Mouse (Mus musculus): ENCODE data around the gene Celsr1.
"Not testable (repeated sequence)": the region's sequence is repeated elsewhere in the genome, so short reads cannot be mapped to it uniquely, and the experiment has no call there.

Celsr1 gene

DNA sequence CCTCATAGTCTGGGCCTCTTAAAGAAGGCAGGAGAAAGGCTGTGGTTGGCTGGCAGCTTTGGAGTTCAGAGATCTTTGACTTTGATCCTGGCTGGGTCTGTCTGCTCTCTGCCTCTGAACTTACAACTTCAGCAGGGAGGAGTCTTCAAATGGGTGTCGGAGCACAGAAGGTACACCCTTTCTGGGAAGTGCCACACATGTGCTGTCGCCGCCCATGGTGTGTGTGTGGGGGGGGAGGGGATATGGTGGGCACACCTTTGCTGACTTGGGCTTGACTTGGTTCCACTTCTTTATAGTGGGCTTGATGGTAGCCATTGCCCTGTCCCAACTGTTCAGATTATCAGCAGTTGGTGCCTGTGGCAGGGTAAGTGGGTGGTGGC, 31.3 kb upstream of the Celsr1 start:
- DNase-seq (ENCODE audit: low spot score in 2 of 2), result no peak

DNA sequence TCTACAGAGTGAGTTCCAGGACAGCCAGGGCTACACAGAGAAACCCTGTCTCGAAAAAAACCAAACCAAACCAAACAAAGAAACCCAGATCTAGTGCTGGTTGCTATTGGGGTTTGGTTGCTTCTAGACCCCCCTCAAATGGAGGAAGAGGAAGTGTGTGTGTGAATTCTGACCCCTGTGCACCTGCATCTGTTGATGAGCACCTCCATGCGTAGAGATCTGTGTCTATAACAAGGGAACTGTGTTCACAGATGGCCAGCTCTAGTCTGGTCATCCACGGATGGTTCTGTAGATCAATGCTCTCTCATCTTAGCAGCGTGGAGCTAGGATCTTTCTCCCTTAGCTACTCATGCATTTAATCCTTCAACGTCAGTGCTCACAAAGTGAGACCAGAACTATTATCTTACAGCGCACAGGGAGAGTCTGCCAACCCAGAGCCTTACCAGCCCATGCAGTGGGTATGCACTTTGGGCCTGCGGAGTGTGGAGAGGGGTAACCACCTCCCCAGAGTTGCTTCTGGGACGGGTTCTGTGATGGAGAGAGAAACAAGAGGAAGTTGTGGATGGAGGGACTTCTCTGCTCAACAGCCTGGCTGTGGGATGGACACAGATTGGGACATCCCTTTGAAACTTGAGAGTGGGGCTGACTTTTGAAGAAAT, 30.7 kb upstream of the Celsr1 start:
- no peak for DNase-seq (ENCODE audit: low spot score in 2 of 2)

DNA sequence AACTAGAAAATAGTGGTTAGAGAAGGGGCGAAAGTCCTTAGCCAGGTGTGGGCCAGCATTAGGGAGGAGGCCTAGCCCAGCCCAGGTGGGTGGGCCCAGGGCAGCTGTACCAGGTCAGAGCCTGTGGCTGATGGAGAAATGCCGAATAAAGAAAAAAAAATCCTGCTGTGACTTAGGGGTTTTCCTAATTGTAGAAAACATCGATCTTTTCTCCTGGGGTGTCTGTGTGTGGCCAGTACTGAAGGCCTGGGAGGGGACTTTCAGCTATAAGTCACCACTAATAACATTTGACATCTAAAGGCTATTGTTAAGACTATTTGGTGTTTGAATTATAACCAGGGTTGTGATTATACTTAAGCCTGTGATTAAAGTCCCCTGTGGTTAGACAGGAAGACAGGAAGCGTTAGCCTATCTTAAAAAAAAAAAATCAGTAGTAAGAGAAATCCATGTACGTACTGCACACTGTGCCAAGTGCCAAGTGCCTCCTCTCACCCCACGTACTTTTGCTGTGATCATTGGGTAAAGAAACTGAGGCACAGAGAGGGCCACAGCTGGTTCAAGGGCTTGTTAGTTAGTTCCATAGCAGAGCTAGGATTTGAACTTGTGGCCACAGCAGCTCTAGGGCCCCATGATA, 28.4 kb upstream of the Celsr1 start:
- DNase-seq (ENCODE audit: low spot score in 2 of 2), result no peak

DNA sequence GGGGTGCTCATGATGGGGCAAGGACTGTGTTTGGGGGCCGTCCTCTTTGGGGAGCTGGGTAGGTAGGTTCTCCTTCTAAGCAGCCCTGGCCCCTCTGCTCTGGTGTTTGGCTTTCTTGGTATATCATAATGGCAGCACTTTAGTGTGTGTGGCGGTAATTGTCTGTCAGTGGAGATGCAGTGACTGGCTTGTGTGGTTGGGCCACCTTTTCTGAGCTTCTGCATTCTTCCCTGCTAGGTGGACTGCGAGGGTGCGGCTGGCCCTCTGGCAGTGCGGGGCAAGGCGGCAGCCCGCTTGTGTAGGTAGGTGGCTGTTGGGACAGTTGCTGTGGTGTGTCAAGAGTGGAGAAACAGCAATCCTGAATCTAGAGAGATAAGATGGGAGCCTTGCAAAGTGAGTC, 27.6 kb upstream of the Celsr1 start:
- DNase-seq (ENCODE audit: low spot score in 2 of 2), result no peak

DNA sequence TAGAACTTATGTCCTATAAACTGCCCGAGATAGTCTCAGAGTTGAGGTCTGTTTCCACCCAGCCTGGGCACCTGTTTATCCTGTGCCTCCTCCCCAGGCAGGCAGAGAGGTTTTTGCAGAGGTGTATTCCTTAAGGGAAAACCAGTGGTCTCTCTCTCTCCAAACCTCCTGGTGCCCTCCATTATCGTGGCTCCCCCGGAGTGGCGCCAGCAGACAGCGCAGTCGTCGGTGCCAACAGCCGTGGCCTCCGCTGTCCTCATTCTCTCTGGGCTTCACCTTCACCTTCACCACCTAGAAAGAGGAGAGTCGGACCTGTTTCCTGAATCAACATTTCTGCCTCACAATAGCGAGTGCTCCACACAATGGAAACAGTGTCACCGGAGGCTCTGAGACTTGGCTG, 27.0 kb upstream of the Celsr1 start:
- DNase-seq (ENCODE audit: low spot score in 2 of 2), result no peak

DNA sequence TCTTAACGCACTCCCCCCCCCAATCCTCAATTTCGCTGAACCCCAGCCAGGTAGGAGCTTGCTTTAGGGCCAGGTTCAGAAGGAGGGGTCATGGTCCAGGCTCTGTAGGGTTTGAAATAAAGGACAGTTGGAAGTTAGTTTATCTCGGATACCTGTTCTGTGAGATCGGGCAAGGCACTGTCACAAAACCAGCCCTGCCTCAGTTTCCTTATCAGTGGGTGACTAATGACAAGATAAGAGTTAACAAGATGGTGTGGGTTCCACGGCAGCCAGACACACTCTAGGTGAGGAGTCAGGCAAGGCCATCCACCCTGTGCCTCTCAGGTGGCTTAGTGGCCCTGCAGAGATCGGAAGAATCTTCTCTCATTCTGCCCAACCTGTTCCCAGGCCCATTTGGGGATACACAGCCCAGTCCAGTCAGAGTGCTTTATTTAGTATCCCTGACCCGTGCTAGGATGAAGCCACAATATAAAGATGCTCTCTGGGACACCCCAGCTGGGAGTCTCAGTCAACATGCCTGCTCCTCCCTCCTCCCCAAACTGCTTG, 26.3 kb upstream of the Celsr1 start:
- DNase-seq (ENCODE audit: low spot score in 2 of 2), result no peak

DNA sequence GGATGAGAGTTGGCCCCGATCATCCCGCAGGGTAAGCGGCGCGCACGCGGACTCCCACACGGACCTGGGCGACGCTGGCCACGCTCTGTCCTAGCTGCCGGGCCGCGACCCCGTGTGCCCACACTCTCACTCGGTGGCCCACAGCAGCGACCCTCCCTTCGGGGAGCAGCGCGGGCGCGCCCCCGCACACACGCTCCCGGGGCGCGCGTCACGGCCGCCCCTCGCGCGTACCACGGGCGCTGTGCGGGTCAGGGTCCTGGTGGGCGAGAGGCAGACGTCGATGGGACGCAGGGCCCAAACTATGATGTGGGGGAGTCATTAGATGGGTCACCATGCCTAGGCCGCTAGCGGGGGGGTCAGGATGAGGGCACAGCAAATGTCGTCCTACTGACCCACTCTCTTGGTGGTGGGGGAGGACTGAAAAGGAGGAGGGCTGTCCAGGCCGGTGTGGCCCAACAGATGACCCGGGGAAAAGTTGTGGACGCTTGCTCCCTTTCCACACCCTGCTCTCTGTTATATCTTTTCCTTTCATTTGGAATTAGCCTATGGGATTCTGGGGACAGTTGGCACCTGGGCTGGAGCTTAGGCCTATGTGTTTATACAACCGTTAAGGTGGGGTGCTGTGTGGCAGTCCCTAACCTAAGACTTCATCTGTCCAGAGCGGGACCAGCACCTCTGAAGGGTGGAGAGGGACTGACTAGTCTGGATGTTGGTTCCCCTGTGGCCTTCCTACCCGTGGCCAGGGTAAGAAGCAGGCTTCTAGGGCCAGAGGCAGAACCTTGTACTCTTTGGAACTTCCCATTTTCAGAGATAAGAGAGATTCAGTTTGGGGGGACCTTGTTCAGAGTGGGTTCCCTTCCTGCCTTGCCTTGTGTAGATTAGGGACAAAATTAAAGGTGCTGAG, 25.6 kb upstream of the Celsr1 start:
- DNase-seq (ENCODE audit: low spot score in 2 of 2), result no peak

DNA sequence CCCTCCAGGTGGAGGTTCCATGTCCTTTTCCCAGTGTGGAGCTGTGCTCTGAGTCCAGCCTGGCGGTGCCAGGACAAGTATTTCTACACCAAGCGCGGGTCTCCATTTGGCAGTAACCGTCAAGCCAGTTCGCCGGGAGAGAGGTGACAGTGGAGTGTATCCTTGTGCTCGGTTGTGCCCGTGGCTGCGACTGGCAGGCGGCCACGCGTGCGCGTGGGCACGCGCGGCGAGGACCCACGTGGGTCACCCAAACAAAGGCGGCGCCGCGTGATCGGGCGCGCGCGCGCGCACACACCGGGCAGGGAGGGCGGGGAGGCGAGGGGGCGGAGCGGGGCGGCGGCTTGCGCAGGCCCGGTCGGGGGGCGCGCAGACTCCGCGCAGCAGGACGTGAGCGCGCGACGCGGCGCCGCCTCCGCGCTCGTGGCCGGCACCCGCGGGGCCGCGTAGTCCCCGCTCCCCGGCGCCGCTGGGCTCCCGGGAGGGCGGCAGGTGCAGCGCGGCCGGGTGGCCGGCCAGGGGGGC, 24.9 kb upstream of the Celsr1 start:
- peak; percentile 84 to 86 for DNase-seq (ENCODE audit: low spot score in 2 of 2)

DNA sequence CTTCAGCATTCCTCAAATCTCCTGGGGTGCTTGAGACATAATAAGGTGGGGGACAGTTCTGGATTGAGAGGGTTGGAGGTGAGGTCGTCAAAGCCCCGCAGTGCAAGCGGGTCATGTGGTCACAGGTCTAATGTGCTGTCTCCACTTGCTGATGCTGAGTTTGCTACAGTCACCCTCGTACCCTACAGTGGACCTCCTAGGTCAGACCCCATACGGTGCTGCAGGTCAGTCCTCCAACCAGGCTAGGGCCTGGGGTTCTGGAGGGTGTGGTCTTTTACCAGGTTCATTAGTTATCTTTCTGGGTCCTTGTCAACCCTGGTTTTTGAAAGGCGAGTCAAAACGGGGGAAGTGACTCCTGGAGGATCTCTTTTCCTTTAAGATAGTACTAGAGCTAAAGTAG, 24.3 kb upstream of the Celsr1 start:
- DNase-seq (ENCODE audit: low spot score in 2 of 2), result no peak

DNA sequence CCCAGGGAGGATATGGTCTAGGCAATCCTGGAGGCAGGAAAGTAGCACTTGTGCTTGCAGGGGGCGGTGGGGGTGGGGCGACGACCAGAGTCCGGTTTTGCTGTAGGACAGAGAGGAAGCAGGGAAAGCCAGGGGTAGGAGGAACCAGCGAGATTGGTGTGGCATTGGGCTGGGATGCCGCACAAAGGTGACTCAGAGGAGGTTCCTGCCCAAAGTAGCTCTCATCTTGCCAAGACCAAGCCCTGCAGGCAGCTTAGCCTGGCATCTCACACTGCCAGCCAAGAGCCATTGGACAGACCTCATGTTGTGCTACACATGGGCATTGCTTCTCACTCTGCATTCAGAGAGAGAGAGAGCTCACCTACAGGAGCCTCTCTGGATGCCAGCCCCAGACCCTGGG, 23.8 kb upstream of the Celsr1 start, which contains the start of gene Gramd4:
TSS of gene Gramd4 (plus strand) at position 283 of the 400 bp plus-strand sequence.
- no peak for DNase-seq (ENCODE audit: low spot score in 2 of 2)

DNA sequence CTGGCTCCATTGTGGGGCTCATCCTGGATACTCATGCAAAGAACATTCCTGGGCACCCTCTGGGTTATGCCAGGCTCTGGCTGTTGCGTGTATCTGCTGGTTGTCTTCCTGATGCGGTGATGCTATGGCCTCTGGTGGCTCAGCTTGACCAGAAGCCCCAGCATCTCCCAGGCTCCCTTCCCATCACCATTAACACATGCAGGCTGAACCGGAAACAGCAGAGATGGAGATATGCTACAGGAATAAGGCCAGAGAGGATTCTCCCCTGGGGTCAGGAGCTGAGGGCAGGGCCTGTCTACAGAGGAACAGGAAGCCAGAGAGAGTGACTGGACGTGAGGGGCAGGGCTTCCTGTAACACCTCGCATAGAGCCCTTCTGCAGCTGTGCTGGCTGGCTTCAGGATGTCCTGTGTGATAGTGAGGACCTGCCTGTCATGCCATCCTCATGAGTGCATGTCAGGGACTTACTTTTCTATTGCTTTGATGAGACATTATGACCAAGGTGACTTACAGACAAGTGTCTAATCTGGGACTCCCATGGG, 22.7 kb upstream of the Celsr1 start:
- DNase-seq (ENCODE audit: low spot score in 2 of 2), result no peak

DNA sequence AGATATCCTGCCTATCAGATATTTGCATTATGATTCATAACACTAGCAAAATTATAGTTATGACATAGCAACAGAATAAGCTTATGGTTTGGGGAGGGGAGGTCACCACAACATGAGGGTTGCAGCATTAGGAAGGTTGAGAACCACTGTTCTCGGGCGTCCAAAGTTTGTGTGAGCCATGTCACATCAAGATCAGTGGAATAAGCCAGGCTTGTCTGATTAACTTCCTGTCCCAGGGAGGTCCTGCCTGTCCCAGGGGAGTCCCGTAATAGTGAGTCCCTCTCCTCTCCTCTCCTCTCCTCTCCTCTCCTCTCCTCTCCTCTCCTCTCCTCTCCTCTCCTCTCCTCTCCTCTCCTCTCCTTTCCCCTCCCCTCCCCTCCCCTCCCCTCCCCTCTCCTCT, 21.3 kb upstream of the Celsr1 start:
- not testable (repeated sequence) for DNase-seq (ENCODE audit: low spot score in 2 of 2)

DNA sequence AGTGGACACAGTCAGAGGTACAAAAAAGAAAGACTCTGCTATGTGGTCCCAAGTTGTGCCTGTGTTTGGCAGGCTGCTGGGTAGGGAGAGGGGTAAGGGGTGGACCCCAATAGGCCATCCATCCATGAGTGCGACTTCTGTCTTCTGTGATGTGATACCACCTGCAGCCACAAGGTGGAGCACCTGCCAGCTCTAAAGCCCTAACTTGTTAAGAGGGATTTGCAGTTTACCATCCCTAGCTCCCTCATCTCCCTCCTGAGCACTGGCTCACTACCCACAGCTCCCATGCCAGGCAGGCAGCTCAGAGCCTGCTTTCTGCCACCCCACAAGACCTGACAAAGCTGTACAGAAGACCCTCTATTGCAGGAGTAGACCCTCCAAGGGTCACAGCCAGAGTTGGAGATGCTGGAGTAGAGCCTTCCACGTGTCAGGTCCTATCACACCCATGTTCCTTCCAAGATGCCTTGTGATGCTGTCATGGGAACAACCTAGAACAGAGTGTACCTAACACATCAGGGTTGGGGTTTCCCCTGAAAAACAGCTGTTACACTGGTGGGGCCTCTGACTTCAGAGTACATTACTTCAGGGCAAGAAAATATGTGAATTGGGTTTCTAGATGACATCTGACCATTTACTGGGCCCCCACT, 20.4 kb upstream of the Celsr1 start:
- peak; percentile 68 to 76 for DNase-seq (ENCODE audit: low spot score in 2 of 2)

DNA sequence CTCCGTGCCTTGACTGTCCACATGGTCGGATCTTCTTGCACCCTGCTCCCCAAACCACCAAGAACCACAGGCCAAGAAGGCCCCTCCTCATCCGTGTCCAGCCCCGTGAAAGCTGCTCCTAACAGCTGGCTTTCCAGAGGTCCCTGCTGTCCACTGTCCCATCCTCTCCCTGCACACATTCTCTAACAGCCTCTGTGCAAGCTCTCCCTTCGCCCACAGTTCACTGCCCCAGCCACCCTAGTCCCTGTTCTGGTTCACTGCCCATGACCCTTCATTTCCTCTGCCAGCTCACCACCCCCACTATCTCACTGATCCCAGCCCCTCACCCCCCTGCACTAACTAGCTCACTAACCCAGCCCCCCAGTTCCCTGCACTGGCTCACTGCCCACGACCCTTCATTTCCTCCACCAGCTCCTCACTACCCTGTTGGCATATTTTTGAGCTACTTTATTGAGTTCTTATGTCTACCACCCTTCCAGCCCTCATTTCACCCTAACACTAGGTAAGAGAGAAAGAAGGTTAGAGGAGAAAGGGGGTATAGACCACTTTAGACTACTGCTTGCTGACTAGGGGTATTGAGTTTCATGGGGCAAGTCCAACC, 18.4 kb upstream of the Celsr1 start:
- DNase-seq (ENCODE audit: low spot score in 2 of 2), result no peak

DNA sequence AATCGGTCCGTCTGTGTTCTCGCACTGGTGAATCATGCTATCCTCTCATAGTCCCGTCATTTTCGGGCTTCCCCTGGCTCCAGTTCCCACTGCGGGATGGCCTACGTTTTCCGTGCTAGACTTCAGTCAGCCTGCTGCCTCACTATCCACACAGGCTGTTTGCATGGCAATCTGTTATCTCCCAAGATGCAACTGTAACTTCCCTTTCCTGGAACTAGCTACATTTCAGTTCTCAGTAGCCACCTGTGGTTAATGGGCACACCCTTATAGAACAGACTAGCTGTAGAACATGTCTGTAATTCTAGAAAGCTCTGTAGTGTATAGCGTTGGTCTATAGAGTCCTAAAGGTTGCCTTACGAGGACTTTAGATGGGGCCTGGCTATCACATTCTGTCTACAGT, 17.6 kb upstream of the Celsr1 start:
- DNase-seq (ENCODE audit: low spot score in 2 of 2), result no peak

DNA sequence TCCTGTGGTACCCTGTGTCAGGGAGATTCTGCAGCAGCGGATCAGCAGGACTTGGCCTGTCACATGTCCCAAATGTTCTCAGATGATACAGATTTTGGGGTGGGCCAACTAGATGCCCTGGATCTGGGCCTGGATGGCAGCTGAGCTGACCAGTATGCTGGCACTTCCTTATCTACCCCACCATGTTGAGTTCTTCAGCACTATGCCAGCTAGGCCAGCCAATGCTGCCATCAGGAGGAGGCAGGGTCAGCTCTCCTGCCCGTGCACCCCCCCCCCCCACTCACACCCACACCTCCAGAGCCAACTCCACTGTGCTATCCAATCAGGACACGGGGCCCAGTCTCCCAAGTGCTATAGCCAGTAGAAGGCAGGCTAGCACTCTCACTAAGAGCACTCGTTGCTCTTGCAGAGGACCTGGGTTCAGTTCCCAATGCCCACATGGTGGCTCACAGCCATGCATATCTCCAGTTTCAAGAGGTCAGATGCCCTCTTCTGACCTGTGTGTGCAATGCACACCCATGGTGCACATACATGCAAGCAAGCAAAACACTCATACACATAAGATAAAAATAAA, 16.7 kb upstream of the Celsr1 start:
- no peak for DNase-seq (ENCODE audit: low spot score in 2 of 2)

DNA sequence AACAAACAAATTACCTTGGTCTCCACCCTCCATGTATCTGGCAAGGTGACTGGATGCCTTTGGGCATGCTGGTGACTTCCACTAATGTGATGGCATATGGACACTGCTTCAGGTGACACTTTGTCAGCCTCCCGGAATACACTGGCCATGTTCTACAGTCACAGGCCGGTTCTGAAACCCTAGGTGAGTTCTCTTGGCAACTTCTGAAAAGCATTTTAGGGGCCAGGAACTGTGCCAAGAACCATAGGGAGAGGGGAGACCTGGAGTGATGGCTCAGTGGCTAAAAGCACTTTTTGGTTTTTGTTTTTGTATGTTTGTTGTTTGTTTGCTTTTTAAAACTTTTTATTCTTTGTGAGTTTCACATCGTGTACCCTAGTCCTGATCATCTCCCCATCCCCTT, 15.9 kb upstream of the Celsr1 start:
- no peak for DNase-seq (ENCODE audit: low spot score in 2 of 2)

DNA sequence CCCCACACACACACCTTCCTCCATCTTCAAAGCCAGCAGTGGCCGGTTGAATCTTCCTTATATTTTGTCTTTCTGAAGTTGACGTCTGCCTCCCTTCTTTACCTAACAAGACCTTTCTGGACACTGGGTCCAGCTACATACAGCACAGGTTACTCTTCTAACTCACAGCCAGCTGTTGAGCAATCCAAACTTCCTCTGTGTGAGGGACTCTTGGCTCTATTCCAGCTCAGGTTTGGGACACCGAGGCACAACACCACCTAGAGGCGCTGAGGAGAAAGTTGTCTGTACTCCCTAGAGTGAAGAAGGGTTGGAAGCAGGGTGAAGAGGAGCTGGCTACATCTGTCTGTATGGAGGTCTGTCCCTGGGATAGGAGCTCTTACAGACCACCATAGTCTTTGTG, 8.8 kb upstream of the Celsr1 start:
- DNase-seq (ENCODE audit: low spot score in 2 of 2), result no peak

DNA sequence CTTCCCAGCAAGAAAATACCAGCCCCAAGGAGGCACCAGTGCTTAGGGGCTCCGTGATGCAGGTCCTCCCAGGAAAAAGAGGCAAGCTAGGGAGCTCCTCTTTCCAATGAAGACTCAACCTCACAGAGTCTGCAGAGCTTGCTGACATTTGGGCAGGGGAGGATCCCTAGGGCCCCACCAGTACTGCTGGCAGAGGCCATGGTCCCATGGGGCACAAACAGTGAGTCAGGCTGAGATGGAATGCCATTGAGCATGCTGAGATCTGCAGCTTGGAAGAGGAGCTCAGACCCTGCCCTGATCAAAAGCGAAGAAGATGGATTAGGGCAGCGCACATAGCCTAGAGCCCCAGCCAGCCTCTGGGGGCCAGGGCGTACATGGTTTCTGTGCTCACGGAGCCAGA, 7.8 kb upstream of the Celsr1 start:
- no peak for DNase-seq (ENCODE audit: low spot score in 2 of 2)

DNA sequence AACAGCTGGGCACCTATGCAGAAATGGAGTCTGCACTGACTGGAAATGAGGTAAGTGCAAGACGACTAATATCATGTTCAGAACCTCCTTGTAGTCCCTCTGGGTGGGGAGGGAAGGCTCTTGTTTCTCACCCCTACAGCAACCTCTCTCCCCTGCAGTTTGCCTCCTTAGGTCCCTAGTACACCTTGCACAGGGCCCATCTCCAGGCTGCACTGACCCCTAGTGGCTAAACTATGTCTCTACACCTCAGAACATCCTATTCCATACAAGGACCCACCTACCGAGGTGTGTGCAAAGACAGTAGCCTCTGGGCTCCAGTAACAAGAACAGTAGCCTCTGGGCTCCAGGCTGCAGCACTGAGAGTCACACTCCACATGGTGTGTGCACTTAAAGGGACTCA, 5.2 kb upstream of the Celsr1 start:
- no peak for DNase-seq (ENCODE audit: low spot score in 2 of 2)

DNA sequence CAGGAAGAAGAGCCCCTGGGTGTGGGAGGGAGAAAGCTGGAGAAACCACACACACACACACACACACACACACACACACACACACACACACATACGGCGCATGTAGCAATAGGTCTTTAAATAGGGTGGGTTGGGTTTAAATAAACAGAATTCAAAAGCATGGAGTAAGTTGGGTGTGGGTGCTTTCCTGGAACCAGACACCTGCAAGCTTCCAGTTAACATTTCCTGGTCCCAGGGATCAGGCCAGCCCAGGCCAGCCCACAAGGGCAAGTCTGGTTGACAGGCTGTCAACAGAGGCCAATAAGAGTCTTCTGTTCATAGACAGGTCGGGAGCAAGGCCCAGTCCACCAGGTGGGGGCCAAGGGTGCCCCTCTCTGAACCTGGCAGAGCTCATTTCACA, 2.3 kb upstream of the Celsr1 start:
- DNase-seq (ENCODE audit: low spot score in 2 of 2), result no peak

Data from right cerebral cortex, postnatal 36 days (tissue).